Mouse (Mus musculus): Measurements from ENCODE around the gene Trim66.

Gene Trim66

DNA sequence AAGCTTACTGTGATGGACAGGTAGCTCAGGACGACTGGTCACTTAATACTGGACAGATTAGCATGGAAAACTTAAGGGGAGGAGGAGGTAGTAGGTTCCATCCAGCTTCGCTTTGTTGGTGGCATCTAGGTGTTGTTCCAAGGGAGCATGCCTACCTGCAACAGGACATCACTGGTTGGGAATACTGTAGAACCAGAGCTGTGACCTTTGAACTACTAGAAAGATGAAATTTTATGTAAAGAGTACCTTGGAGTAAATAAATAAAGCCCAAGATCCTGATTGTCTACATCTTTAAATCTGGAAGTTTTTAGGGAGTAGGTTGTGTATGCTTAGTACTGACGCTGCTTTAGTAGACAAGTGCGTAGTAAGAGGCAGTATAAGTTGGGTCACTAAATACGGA lies 14.2 kb upstream of the Trim66 start:
- DNase-seq (ENCODE audit: low spot score) = no peak

DNA sequence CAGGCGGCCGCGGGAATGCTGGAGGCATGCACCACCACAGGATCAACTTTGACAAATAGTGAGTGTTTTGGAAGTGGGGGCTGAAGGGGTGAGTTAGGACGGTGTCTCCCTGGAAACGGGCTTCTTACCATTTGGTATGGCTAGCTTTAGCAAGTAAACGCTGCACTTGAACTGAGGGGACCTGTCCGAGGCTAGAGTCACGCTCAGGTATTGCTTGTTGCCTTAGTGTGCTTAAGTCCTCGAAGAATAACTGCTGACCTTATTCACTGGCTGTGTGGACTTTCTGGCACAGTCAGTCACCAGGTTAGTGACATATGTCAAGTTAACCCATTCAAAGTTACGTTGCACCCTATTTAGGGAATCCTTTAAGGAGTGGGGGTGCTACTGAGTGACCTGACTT lies 12.0 kb upstream of the Trim66 start:
- peak; percentile 17 for DNase-seq (ENCODE audit: low spot score)

DNA sequence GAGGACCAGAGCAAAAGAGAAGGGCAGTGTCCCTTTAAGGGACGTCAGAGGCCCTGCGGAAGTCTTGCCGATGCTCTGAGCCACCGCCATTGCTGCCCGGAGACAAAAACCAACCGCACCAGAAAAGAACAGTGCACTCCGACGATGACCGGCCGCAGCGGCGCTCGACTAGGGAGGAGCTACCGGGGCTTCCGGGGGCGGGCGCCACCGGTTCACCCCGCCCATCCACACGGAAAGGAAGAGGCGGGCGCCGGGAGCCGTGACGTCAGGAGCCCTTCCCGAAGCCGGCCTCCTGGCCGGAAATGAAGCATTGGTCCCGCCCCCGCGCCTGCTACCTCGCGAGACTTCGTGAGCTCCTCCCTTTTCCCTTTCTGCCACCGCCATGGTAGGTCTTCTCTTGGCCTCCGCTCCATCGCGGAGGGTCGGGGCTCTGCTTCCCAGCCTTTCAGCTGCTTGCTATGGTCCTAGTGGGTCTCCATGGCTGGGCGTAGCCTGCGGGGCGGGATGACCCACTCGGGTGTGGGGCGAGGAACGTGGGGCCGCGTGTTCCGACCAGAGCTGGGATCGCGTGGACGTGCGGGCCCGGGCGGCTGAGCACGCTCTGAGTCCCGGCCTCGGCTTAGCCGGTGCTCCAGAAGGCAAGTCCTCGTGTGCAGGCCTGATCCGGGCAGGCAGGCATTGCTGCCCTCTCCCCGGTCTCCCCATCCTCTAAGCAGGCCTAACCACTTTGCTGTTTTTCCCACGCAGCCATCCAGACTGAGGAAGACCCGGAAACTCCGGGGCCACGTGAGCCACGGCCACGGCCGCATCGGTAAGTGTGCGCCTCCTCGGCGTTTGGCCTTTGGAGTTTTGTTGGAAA lies 11.1 kb upstream of the Trim66 start, which contains the start of gene Rpl27a:
Gene Rpl27a (plus strand): TSS at position 310 of the 859 bp plus-strand sequence.
- DNase-seq (ENCODE audit: low spot score) = peak; percentile 95

DNA sequence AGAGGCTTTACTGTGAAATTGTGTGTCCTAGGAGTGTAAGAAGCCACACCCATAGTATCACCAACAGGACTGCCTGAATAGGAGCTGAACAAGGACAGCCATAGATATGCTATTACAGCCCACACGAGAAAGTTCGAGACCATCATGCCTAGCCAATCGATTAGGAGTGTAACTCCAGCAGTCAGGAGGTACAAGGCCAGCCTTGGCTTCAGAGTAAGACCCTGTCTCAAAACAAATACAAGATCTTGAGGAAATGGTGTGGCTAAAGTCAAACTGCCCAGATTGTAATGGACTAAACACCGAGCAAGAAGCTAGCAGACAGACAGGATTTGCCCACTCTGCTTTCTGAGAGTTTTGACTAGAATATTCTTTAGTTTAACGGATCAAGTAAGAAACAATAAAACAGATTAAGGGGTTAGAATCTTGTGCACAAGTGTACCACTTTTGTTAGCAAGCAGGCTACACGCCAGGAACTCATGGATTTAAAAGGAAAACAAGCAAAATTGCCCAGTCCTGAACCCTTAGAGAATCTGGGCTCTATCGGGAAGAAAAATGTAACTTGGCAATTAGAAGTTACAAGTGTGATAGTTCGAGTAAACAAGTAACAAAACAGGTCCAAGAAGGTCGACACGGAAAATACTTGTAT lies 10.2 kb upstream of the Trim66 start:
- peak; percentile 42 for DNase-seq (ENCODE audit: low spot score)

DNA sequence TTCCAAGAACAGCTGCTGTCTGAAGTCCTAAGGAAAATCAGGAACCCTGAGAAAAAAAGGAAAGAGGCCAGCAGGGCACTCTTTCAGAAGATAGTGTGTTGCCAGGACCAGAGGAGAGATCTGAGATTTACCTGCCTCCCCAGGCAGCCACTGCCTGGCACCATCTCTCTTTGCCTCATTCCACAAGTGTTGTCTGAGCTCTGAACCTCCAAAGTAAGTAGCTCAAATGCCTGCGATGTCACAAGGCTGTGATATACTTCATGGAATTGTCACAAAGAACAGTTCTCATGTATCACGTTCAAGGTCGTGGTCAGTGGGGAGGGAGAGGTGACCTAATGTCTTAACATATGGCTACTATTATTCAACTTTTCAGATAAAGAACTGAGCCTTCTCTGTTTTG lies 8.6 kb upstream of the Trim66 start:
- DNase-seq (ENCODE audit: low spot score) = no peak

DNA sequence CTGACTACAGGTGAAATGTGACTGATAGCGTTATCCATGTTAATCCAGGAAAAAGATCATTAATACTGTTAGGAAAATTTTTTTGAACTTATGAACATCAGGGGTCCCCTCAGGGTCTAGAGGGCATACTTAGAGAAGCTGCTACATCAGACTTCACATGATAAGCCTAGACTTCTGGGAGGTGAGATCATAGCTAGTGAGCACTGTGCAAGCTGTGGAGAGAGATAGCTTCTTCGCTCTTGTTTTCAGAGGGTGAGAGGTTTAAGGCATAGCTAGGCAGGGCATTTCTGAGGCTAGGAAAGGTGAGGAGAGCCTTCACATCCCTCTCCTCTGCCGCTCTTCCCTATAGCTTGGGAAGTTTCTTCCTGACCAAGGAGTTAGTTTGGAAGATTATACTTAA lies 3.9 kb upstream of the Trim66 start:
- DNase-seq (ENCODE audit: low spot score) = no peak

DNA sequence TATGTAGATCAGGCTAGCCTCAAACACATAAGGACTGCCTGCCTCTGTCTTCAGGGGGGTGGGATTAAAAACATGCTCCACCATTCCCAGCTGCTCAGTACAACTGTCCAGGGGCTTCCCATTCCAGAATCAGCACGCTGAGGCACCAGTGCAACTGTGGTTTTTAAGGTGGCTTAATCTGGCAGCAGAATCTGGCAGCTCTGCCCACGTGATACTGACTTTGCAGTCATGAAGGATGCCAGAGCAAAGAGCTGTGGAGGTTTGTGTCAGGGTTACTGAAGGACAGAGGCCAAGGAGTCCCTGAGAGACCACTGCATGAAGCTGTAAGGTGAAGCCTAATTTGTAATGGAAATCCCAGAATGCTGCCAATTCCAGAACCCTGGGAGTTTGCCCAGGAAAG lies 2.9 kb upstream of the Trim66 start:
- DNase-seq (ENCODE audit: low spot score) = no peak

DNA sequence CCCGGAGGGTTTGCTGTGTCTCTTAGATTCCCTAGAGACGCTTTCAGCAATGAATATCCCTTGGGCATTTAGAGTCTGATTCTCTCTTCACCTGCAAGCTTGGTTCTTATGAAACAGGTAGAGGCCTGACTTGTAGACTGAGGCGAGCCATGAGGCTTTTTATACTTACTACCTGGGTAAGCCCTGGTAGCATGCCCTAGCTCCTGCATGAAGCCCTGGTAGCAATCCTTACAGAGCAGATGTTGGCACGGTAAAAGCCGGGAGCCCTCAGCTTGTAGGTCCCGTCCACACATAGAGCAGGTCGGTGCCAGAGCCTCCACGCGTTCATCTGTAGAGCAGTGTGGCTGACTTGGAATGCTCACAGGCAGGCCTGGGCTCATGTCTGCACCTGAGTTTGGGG lies 362 bp downstream of the Trim66 start:
- no peak for DNase-seq (ENCODE audit: low spot score)

DNA sequence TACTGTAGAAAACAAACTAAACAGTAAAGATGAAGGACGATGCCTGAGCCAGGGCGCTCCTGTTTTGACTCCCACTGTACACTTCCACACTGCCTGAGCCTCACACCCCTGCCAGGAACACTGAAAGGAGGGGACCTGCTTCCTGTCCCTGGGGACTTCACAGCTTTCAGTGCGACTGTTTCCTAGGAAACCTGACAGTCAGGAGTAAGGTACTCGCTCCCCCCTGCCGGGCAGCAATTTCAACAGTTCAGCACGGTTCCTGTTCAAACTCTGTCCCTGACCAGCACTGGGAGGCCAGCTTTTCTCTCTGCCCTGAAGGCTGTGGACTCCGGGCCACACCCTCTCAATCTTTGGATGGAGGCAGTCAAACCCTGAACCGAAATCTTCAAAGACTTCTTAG lies 815 bp downstream of the Trim66 start:
- DNase-seq (ENCODE audit: low spot score) = no peak

DNA sequence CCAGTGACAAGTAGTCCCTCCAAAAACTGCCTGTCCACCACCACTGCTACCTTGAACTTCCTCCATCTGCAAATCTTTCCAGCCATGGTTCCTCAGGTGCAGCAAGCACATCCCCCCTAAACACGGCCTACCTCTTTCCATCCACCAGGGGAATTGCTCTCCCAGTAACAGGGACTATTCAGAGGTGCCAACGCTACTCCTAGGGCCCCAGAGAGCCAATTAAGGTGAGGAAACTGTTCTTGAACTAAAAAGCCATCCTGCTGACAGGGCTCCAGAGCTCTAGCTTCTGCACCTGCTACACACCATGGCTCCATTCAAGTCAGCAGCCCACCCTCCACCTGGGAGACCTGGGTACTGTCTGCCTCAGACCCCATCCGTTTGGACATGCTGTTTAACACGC lies 10.4 kb downstream of the Trim66 start:
- DNase-seq (ENCODE audit: low spot score) = no peak

DNA sequence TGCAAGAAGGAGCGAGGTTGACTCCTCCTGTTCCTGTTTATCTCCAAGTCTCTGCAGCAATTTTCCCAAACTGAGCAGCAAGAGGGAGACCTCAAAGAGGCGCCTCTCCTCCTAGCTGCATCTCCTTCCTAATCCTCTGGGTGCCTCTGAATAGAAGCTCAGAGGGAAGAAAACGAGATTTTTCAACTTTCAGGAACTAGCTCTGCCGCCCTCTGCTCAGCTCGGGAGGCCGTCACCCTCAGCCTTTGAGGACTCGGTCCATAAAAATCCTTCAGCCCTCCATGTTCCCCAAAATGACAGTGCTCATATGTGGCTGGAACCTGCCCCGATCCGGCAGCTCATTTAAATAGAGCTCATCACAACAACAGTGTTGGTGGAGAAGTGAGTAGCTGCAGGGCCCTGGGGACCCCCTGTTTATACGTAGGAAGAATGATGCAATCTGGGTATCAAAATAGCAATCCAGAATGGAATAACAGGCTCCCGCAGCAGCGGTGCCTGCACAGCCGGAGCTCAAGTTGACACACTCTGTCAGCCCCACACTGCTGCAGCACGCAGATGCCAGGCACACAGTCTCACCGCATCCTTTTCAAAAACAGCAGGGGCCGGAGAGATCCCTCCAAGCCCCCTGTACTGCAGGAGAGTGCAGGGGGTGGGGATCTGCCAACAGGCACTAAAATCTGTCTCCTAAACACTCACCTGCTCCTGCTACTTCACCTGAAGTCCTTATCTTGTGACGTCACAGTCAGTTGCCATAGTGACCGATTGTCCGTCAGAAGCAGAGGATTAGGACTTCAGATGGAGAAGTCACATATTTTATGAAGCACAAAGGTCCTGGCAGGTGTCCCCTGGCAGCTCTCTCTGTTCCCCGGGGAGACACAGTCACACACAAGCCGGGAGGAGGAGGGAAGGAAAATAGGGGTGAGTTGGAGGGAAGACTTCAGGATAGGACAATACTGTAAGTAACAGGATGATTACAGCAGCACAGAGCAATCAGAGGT lies 14.3 kb downstream of the Trim66 start:
- DNase-seq (ENCODE audit: low spot score) = no peak

DNA sequence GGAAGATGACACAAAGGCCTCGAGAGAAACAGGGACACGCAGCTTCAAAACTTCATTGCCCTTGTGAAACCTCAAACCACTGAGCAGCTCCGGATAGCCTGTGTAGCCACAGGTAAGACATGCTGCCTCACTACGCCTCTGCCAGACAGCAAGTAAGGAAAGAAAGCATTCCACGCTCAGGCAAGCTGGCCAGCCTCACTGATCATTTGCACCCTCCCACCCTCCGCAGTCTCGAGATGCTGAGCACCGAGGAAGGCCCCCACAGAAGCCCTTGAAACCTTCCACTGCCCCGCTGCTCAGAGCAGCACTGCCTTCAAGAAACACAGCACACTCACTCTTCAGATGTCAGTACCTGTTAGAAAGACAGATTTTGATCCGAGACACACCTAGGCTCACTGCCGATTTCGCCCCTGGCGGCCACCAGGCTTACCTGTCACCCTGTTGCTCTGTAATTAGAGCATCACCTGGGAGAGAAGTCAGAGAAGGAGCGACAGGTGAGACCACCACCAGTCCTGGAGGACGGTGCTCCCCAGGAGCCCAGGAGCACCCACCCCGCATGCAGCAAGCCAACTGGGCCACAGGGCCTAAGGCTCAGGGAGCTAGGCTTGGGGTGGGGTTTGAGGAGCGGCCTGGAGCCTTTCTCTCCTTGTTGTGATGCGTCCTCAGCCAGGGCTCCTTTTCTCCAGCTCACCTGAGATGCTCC lies 15.2 kb downstream of the Trim66 start:
- DNase-seq (ENCODE audit: low spot score) = no peak

DNA sequence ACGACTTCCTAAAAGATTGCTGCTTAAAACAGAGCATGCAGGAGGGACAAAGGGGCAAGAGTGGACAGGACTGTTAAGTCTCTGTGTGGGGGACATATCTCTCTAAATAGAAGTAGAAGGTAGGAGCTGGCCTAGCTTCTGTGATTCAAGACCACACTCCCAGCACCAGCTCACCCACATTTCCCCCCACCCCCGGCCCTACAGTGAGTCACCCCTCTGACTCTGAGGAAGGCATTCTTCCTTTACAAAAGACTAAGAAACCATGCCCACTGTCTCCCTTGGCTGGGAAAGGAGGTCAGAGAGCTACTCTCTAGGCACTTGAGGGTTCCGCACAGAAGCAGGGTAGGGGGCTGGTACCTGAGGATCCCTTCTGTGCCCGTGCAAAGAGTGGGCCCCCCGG lies 23.7 kb downstream of the Trim66 start:
- no peak for DNase-seq (ENCODE audit: low spot score)

DNA sequence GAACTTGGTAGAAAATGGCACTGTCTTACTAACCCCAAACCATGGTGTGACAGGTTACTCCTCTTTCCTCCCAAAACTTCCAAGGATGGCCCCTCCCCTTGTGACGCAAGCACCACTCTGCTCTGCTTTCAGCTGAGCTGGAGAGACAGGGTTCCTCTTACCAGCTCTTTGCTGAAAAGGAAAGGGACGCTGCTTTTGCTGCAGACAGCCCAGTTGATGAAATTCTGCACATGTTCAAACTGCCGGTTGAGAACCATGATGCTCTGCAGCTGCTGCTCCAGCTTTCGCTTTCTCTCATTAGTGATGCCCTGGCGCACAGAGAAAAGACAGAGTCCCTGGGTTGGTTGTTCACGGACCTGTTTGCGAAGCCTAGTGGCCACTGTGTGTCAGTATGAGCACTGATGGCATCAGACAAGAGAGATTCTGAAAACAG lies 27.2 kb downstream of the Trim66 start:
- DNase-seq (ENCODE audit: low spot score) = no peak

DNA sequence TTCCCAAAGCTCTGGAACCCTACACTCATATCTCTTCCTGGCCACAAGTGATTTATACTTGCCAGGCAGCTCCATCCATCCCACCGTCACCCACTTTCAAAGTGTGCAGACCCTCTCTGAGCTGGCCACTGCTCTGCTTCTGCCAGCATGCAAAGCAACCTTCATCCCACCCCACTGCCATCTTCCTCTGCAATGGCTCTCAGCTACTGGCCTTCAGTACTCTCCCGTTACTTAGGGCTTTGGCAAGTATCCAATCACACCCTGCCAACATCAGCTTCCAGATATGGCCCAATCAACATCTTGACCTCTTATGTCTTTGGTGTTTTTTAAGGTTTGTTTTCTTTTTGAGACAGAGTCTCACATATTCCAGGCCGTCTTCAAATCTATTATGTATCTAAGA lies 30.0 kb downstream of the Trim66 start:
- no peak for DNase-seq (ENCODE audit: low spot score)

DNA sequence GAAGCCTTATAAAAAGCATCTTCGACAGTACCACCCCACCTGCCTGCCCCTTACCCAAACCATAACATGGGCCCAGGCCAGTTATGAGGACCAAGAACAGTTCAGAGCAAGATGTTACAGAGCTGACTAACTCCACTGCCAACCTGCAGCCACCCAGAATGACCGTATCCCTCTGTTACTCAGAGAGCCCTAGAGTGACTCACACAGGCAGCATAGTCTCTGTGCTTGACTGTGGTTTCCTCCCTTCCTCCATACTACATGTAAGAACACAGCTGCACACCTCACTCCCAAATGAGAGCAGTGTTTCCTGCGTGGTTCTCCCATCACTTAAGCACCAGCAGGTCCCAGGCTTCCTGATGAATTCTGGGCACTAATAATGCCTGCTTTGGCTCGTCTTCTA lies 37.2 kb downstream of the Trim66 start:
- no peak for DNase-seq (ENCODE audit: low spot score)

DNA sequence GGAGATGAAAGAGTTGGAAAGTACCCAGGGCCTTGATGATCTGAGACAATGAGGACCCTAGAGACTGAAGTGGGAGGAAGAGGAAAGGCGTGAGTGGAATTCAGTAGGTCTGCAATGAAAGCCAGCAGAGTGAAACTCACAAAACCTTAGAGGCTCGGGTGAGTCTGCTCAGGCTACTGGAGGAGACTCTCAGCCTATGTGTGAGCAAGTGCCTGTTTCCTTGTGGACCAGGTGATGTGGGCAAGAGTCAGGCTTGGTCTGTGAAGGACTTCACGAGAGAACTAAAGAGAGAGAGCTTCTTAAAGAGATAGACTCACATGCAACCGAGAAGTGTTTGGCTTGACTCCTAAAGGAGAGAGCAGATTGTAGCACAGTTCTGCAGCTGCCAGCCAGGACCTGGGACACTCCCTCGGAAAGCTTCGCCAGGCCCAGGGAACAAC lies 39.7 kb downstream of the Trim66 start:
- no peak for DNase-seq (ENCODE audit: low spot score)

DNA sequence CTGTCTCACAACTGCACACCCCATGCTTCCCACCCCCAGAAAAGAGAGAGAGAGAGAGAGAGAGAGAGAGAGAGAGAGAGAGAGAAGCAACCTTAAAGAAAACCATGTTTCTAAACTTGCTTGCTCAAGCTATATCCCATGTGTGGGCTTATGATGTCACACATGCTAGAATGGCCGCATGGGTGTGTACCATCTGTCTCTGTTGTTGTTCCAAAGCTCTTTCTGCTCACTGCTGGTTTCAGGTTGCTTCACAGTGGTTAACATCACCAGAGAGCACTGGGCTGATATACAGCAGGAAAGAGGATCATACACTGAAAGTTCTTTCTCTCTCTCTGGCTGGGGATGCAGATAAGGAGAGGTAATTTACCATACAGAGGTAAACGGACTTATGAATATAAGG lies 40.3 kb downstream of the Trim66 start:
- no peak for DNase-seq (ENCODE audit: low spot score)

DNA sequence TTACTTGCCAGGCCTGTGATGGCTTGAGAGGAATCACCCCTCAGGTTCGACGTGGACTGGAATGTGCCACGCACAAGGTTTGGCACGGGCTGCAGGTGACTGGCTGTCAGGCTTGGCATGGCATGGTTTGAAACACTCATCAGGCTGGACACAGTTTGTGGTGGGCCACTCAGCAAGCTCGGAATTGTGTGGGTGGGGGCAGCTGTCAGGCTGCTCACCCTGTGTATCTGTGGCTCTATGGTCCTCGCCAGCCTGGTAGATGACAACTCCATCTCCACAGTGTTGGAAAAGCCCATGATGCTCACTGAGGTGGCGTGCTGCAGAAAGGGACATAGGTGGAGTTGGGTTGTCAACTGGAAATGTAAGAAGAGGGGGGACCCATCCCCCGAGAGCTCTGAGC lies 47.2 kb downstream of the Trim66 start:
- DNase-seq (ENCODE audit: low spot score) = no peak

DNA sequence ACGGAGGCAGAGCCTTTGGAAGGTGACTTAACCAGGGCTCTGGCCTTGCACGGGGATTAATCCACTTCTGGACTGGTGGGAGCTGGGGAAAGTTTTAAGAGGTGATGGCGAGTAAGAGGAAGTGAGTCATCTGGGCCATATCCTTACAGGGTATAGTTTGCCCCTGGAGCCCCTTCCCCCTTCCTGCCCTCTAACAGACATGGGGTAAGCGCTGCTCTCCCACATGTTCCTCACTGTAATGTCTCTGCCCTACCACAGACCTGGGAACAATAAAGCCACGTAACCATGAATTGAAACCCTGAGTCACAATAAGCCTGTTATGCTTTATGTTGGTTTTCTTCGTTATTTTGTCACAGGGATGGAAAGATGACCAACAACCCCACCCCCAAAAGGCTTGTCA lies 51.4 kb downstream of the Trim66 start:
- DNase-seq (ENCODE audit: low spot score) = no peak

DNA sequence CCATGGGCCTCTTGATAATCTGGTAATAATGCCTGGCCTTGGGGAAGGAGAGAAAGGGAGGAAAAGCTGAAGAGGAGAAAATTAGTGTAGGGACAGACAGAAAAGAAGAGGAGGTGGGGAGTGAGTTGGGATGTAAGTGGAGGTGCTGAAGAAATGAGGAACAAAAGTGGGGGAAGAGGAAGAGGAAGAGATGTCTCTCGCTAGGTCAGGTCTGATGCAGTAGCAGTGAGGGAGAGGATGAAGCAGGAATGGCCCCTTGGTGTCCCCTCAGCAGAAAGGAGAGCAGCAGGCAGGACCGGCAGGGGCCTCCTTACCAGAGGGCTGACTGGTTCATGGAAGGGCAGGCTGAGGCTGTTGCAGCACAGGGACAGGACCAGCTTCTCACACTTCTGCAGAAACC lies 52.2 kb downstream of the Trim66 start:
- DNase-seq (ENCODE audit: low spot score) = no peak

DNA sequence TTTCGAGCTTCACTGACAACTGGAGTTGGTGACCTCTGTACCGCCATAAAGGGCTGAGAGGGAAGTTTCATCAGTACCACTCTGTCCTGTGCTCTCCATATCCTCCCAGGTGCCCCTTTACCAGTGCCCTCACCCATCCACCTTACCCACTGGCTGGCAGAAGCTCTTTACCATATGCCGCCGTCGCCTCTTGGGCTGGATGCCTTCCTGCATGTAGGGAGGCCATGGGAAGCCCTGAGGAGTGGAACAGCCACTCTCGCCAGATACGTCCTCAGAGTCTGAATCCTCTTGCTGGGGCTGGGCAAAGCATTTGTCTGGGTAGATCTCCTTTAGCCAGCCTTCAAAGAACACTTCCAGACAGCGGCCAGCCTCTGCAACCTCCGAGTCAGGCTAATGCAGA lies 53.1 kb downstream of the Trim66 start:
- no peak for DNase-seq (ENCODE audit: low spot score)
